ENCODE assay signal across 11 mouse cellular contexts in genomic region chr1:63272125-63272675, GRCm38 (mm10). TPM values are rescaled to one million over a fixed set of nuclear protein-coding genes. Genes with fewer than 3 reads are reported as not detected.
DNase-seq lines count a peak whose midpoint lies in the region; ATAC-seq and TF ChIP-seq lines count a peak whose summit lies in the region.
"Had no signal": no experiment of that assay in that cellular context is flagged by ENCODE, and none has a peak within 500 bp of the region (broad histone marks: within the 10 kb centered on the region; RNA-seq: fewer than 3 reads in every experiment).

No protein-coding gene starts in this region.

- H3K4me2 ChIP-seq in heart, embryonic 13.5 days, result peak overlapping the region; percentile 71
- peak overlapping the region; percentile 50 for H3K4me2 ChIP-seq in forebrain, embryonic 15.5 days (replicated peaks)
- H3K4me2 ChIP-seq in kidney, embryonic 16.5 days (replicated peaks; ENCODE audit: low read depth, low read length), result no peak overlapping the region

- H3K27ac ChIP-seq in heart, embryonic 13.5 days (replicated peaks), result 0 out of 2 replicates have a peak overlapping the region, but pooled peaks have one; percentile 67
- peak overlapping the region; percentile 76 for H3K27ac ChIP-seq in forebrain, embryonic 15.5 days (replicated peaks)
- no peak overlapping the region for H3K27ac ChIP-seq in midbrain, embryonic 10.5 days (replicated peaks)
- no peak overlapping the region for H3K27ac ChIP-seq in kidney, embryonic 16.5 days (ENCODE audit: low read length)
- H3K27ac ChIP-seq: macrophage had no signal

- no peak for DNase-seq in heart, adult 9 months (ENCODE audit: low spot score in 2 of 2)
- peak; percentile 67 for DNase-seq in brain, embryonic 14.5 days (ENCODE audit: low read depth)
- DNase-seq in midbrain, embryonic 10.5 days (ENCODE audit: low spot score), result no peak
- DNase-seq in adrenal gland, postnatal 14 days, result no peak
- no peak for DNase-seq in right cerebral cortex, postnatal 36 days (ENCODE audit: low spot score in 2 of 2)
- DNase-seq: kidney, adult 18-20 months had no signal

- peaks cover 6% of the 10 kb centered on the region for H3K4me1 ChIP-seq in heart, embryonic 13.5 days
- no peaks in the 10 kb centered on the region for H3K4me1 ChIP-seq in forebrain, embryonic 15.5 days
- peaks cover 19% of the 10 kb centered on the region for H3K4me1 ChIP-seq in midbrain, embryonic 10.5 days
- peaks cover 7% of the 10 kb centered on the region; the same call in 1 of the 2 replicates for H3K4me1 ChIP-seq in kidney, embryonic 16.5 days (ENCODE audit: insufficient read depth, low read length)

- no peak overlapping the region for H3K9ac ChIP-seq in heart, embryonic 13.5 days
- H3K9ac ChIP-seq in forebrain, embryonic 15.5 days (replicated peaks), result peak overlapping the region; percentile 57
- no peak overlapping the region for H3K9ac ChIP-seq in kidney, embryonic 16.5 days (replicated peaks; ENCODE audit: low read length)

- 28% methylated on average over 8 of the region's 8 CpGs for WGBS in heart, embryonic 13.5 days
- 12% methylated on average over 8 of the region's 8 CpGs for WGBS in forebrain, embryonic 15.5 days
- 35% methylated on average over 8 of the region's 8 CpGs for WGBS in midbrain, embryonic 10.5 days
- WGBS in kidney, embryonic 16.5 days, result 27% methylated on average over 8 of the region's 8 CpGs

- peak overlapping the region; percentile 68 for H3K4me3 ChIP-seq in heart, embryonic 13.5 days
- H3K4me3 ChIP-seq in forebrain, embryonic 15.5 days, result peak overlapping the region; percentile 53
- H3K4me3 ChIP-seq in midbrain, embryonic 10.5 days, result peak overlapping the region; percentile 75; the same call in 1 of the 2 replicates
- H3K4me3 ChIP-seq in kidney, embryonic 16.5 days (ENCODE audit: low read length), result no peak overlapping the region

- no peak for ATAC-seq in heart, embryonic 13.5 days (ENCODE audit: extremely low read depth, insufficient number of reproducible peaks, low FRiP score, low TSS enrichment)
- no peak for ATAC-seq in forebrain, embryonic 15.5 days (replicated peaks)
- ATAC-seq in kidney, embryonic 16.5 days (ENCODE audit: low FRiP score, low TSS enrichment), result no peak

- H3K27me3 ChIP-seq in heart, embryonic 13.5 days (replicated peaks), result peaks cover 86% of the 10 kb centered on the region
- H3K27me3 ChIP-seq in forebrain, embryonic 15.5 days, result peaks cover 55% of the 10 kb centered on the region
- peaks cover 99% of the 10 kb centered on the region for H3K27me3 ChIP-seq in midbrain, embryonic 10.5 days (ENCODE audit: low read depth, poor library complexity, severe bottlenecking)
- H3K27me3 ChIP-seq in kidney, embryonic 16.5 days (ENCODE audit: insufficient read depth, low read length), result peaks cover 73% of the 10 kb centered on the region

- TF ChIP-seq CTCF in brain, embryonic 14.5 days (IDR thresholded peaks at IDR 0.05; ENCODE audit: borderline replicate concordance, extremely low read depth, insufficient read depth, insufficient read length), result no peak

- no peaks in the 10 kb centered on the region for H3K36me3 ChIP-seq in heart, embryonic 13.5 days
- H3K36me3 ChIP-seq in forebrain, embryonic 15.5 days, result no peaks in the 10 kb centered on the region
- H3K36me3 ChIP-seq in midbrain, embryonic 10.5 days, result no peaks in the 10 kb centered on the region
- no peaks in the 10 kb centered on the region for H3K36me3 ChIP-seq in kidney, embryonic 16.5 days (ENCODE audit: insufficient read depth, low read length)

- H3K9me3 ChIP-seq in heart, embryonic 13.5 days, result no peaks in the 10 kb centered on the region
- H3K9me3 ChIP-seq in forebrain, embryonic 15.5 days, result no peaks in the 10 kb centered on the region
- H3K9me3 ChIP-seq in midbrain, embryonic 10.5 days (replicated peaks), result no peaks in the 10 kb centered on the region
- no peaks in the 10 kb centered on the region for H3K9me3 ChIP-seq in kidney, embryonic 16.5 days (ENCODE audit: low read length)

- TF ChIP-seq POLR2A in brain, embryonic 14.5 days (IDR thresholded peaks at IDR 0.05; ENCODE audit: borderline replicate concordance, extremely low read depth, insufficient read depth, insufficient read length, poor library complexity, severe bottlenecking), result no peak

RNA-seq across cellular contexts. Expression of gene Zdbf2, which starts 0.9 kb away (rescaled TPM):
- 6.5 and 7.0 TPM in 2 replicates for polyA plus RNA-seq in heart, embryonic 13.5 days (2015; fragmentation: Nextera tagmentation; extraction: Ambion mirVana)
- polyA plus RNA-seq in brain, embryonic 14.5 days (2012; rRNA removed), result 12.8 and 19.0 TPM in 2 replicates
- 30.4 and 34.8 TPM in 2 replicates for polyA plus RNA-seq in forebrain, embryonic 15.5 days (2015; fragmentation: Nextera tagmentation; extraction: Ambion mirVana)
- 18.1 and 19.3 TPM in 2 replicates for polyA plus RNA-seq in midbrain, embryonic 10.5 days (2016; fragmentation: Nextera tagmentation; extraction: Ambion mirVana)
- 13.4 and 21.1 TPM in 2 replicates for total RNA-seq in adrenal gland, postnatal 14 days (2021)
- 4.2 and 4.8 TPM in 2 replicates for polyA plus RNA-seq in kidney, embryonic 16.5 days (2015; fragmentation: Nextera tagmentation; extraction: Ambion mirVana)
- total RNA-seq: common myeloid progenitor, adult 5-6 weeks had no signal
- polyA plus RNA-seq: macrophage had no signal

RNA-seq across cellular contexts. Expression of gene Gpr1, which starts 57.9 kb away (rescaled TPM):
- 0.22 and 0.27 TPM in 2 replicates for polyA plus RNA-seq in heart, embryonic 13.5 days (2015; fragmentation: Nextera tagmentation; extraction: Ambion mirVana)
- 0.26 and 0.45 TPM in 2 replicates for polyA plus RNA-seq in brain, embryonic 14.5 days (2012; rRNA removed)
- polyA plus RNA-seq in forebrain, embryonic 15.5 days (2015; fragmentation: Nextera tagmentation; extraction: Ambion mirVana), result 0.33 and 0.34 TPM in 2 replicates
- 0.25 and 0.30 TPM in 2 replicates for polyA plus RNA-seq in midbrain, embryonic 10.5 days (2016; fragmentation: Nextera tagmentation; extraction: Ambion mirVana)
- total RNA-seq in adrenal gland, postnatal 14 days (2021), result 0.22 and 0.56 TPM in 2 replicates
- 0.07 and 0.09 TPM in 2 replicates for polyA plus RNA-seq in kidney, embryonic 16.5 days (2015; fragmentation: Nextera tagmentation; extraction: Ambion mirVana)
- total RNA-seq: common myeloid progenitor, adult 5-6 weeks had no signal
- polyA plus RNA-seq: macrophage had no signal

Comparison
In these comparisons a context has a peak if more than half of its experiments do, and no peak if none do; other contexts are left out.
1. H3K27ac ChIP-seq: peak in heart, embryonic 13.5 days (single experiment) and forebrain, embryonic 15.5 days (single experiment); none in midbrain, embryonic 10.5 days (single experiment) and kidney, embryonic 16.5 days (single experiment).